Mouse (Mus musculus) thymus, adult 2 months (tissue): ENCODE measurements around the gene Nrgn.

ENCODE experiments used
- CTCF ChIP-seq: fragments of 200-500 bp; IDR thresholded peaks from 2 replicates; pipeline ENCODE4 v1.5.1; 2012; ENCODE audit warnings: mild to moderate bottlenecking, control low read depth, low read length, moderate library complexity, borderline replicate concordance; ENCODE audit not compliant: control insufficient read depth, poor library complexity, insufficient read depth; ENCODE audit errors: extremely low read depth
- POLR2A ChIP-seq: fragments of 200-500 bp; IDR thresholded peaks from 2 replicates; pipeline ENCODE4 v1.6.1; 2012; ENCODE audit warnings: mild to moderate bottlenecking, low read length, control low read depth, moderate library complexity; ENCODE audit not compliant: control insufficient read depth, poor library complexity, insufficient read depth; ENCODE audit errors: extremely low read depth

DNA sequence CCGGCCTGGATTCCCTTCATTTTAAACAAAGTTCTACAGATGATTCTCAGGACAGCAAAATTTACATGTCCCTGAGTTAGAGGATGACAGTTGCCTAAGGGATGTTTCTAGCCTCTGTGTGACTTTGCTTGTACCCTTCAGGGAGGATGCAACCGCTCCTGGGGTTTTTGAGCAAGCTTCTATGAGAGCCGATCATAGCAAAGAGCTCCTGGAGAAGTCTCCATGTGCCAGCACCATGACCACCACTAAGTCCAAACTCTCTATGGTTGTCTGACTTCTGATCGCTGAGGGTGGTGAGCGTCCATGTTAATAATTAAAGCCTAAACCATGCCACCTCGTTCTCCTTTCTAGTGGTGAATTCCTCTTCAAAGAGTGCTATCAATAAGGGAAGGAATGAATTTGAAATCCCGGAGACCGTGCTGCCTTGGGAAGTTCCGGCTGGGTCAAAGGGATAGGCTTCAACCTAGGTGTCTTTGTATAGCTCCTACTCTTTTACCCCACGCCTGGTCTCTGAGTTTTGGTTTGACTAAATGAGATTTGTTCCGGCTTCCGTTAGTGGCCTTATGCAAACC lies 8.7 kb downstream of the Nrgn start:
- no peak for TF ChIP-seq POLR2A
- no peak for TF ChIP-seq CTCF
